Mouse (Mus musculus) liver, embryonic 11.5 days (tissue): ENCODE measurements at regions not wholly inside any gene's neighbourhood (a gene's known extent, or its start where the extent isn't known, plus 50 kb on each side); places are given as distances from the start of the nearest gene placed in this dataset.

Experiments used
- ATAC-seq: fragments of 200-750 bp; cut with Nextera tagmentation; replicated peaks from 2 replicates; pipeline ENCODE4 v1.8.0; 2017; ENCODE audit warnings: moderate number of reproducible peaks, mild to moderate bottlenecking, moderate TSS enrichment, moderate library complexity; ENCODE audit not compliant: low FRiP score
- DNase-seq: peaks from one replicate; pipeline ENCODE4 v3.0.0-alpha.2; 2017; ENCODE audit warnings: low spot score
- H3K27ac ChIP-seq: fragments of 300-500 bp; sonication (generic); 2 replicates; pipeline ENCODE4 v1.5.1; 2014; ENCODE audit warnings: mild to moderate bottlenecking, low read depth, low read length, control low read depth
- H3K27me3 ChIP-seq: fragments of 300-500 bp; sonication (generic); replicated peaks from 2 replicates; pipeline ENCODE4 v1.6.1; 2014; ENCODE audit warnings: low read length, mixed read lengths; ENCODE audit not compliant: control insufficient read depth, insufficient read depth
- H3K36me3 ChIP-seq: fragments of 300-500 bp; sonication (generic); 2 replicates; pipeline ENCODE4 v1.6.1; 2014; ENCODE audit warnings: mild to moderate bottlenecking, low read length, moderate library complexity, mixed read lengths; ENCODE audit not compliant: control insufficient read depth, insufficient read depth
- H3K4me1 ChIP-seq: fragments of 300-500 bp; sonication (generic); replicated peaks from 2 replicates; pipeline ENCODE4 v1.6.1; 2014; ENCODE audit warnings: low read length, mixed read lengths; ENCODE audit not compliant: control insufficient read depth, insufficient read depth
- H3K4me2 ChIP-seq: fragments of 300-500 bp; sonication (generic); 2 replicates; pipeline ENCODE4 v1.6.1; 2014; ENCODE audit warnings: mild to moderate bottlenecking, control low read depth, moderate library complexity
- H3K4me3 ChIP-seq: fragments of 300-500 bp; sonication (generic); 2 replicates; pipeline ENCODE4 v1.5.1; 2014; ENCODE audit warnings: low read depth, low read length, control low read depth
- H3K9ac ChIP-seq: fragments of 300-500 bp; sonication (generic); 2 replicates; pipeline ENCODE4 v1.6.1; 2014; ENCODE audit warnings: low read depth, low read length, control low read depth
- H3K9me3 ChIP-seq: fragments of 300-500 bp; sonication (generic); 2 replicates; pipeline ENCODE4 v1.6.1; 2016; ENCODE audit warnings: low read length, inconsistent platforms, mixed read lengths; ENCODE audit not compliant: control insufficient read depth
- WGBS: fragments of 180-500 bp; shearing (Covaris S2); extraction: QIAGEN DNeasy Blood & Tissue Kit; methylation state at CpG from one replicate; pipeline ENCODE4 v1.1.7; 2014; 5-methylcytosine and 5-hydroxymethylcytosine counted together

- ATAC-seq, result no peak
- H3K36me3 ChIP-seq, result no peaks in the 10 kb centered on the region
- no peaks in the 10 kb centered on the region for H3K9me3 ChIP-seq
- DNase-seq, result no peak
- no peak overlapping the region for H3K4me2 ChIP-seq
- H3K4me1 ChIP-seq, result no peaks in the 10 kb centered on the region
- no peak overlapping the region for H3K4me3 ChIP-seq
- no peak overlapping the region for H3K27ac ChIP-seq
- H3K9ac ChIP-seq, result no peak overlapping the region
- H3K27me3 ChIP-seq, result no peaks in the 10 kb centered on the region
Observed at GRCm38 (mm10) chr1:127087616-127088015, 117.2 kb upstream of the Mgat5 start.

- Histone ChIP-seq H3K27me3 (no peaks in the 10 kb centered on the region), H3K9ac (no peak overlapping the region), H3K9me3 (no peaks in the 10 kb centered on the region), H3K4me2 (no peak overlapping the region), H3K36me3 (no peaks in the 10 kb centered on the region), H3K27ac (no peak overlapping the region), H3K4me1 (no peaks in the 10 kb centered on the region), H3K4me3 (no peak overlapping the region)
- ATAC-seq (no peak; the same call in 1 of the 2 replicates), DNase-seq (no peak)
- WGBS, result 44% methylated on average over 4 of the region's 4 CpGs
Observed at GRCm38 (mm10) chr1:127085988-127086387, 118.8 kb upstream of the Mgat5 start.

GRCm38 (mm10) chr1:127083761-127084308, 121.0 kb upstream of the Mgat5 start:
- H3K4me2 ChIP-seq, result no peak overlapping the region
- 55% methylated on average over 3 of the region's 3 CpGs for WGBS
- H3K36me3 ChIP-seq, result no peaks in the 10 kb centered on the region
- no peaks in the 10 kb centered on the region for H3K9me3 ChIP-seq
- H3K4me3 ChIP-seq, result no peak overlapping the region
- no peak overlapping the region for H3K9ac ChIP-seq
- no peaks in the 10 kb centered on the region for H3K27me3 ChIP-seq
- no peaks in the 10 kb centered on the region for H3K4me1 ChIP-seq
- ATAC-seq (no peak), DNase-seq (no peak)
- H3K27ac ChIP-seq, result no peak overlapping the region

- Histone ChIP-seq H3K36me3 (no peaks in the 10 kb centered on the region), H3K4me2 (no peak overlapping the region), H3K27ac (no peak overlapping the region), H3K4me1 (no peaks in the 10 kb centered on the region), H3K27me3 (no peaks in the 10 kb centered on the region), H3K9ac (no peak overlapping the region), H3K9me3 (no peaks in the 10 kb centered on the region), H3K4me3 (no peak overlapping the region)
- ATAC-seq, result no peak
- DNase-seq, result no peak
- 83% methylated on average over 4 of the region's 4 CpGs for WGBS
Observed at GRCm38 (mm10) chr1:127079012-127079411, 125.8 kb upstream of the Mgat5 start.

GRCm38 (mm10) chr1:127062430-127062829, 142.4 kb upstream of the Mgat5 start:
- WGBS, result 51% methylated on average over 2 of the region's 2 CpGs
- no peak overlapping the region for H3K9ac ChIP-seq
- no peaks in the 10 kb centered on the region for H3K27me3 ChIP-seq
- ATAC-seq (no peak), DNase-seq (no peak)
- H3K4me1 ChIP-seq, result no peaks in the 10 kb centered on the region
- no peaks in the 10 kb centered on the region for H3K36me3 ChIP-seq
- no peak overlapping the region for H3K27ac ChIP-seq
- H3K9me3 ChIP-seq, result no peaks in the 10 kb centered on the region
- H3K4me3 ChIP-seq, result no peak overlapping the region
- H3K4me2 ChIP-seq, result no peak overlapping the region

- H3K9me3 ChIP-seq, result no peaks in the 10 kb centered on the region
- H3K27ac ChIP-seq, result no peak overlapping the region
- 75% methylated on average over 6 of the region's 6 CpGs for WGBS
- DNase-seq, result no peak
- no peak overlapping the region for H3K4me2 ChIP-seq
- H3K9ac ChIP-seq, result no peak overlapping the region
- H3K36me3 ChIP-seq, result no peaks in the 10 kb centered on the region
- no peaks in the 10 kb centered on the region for H3K4me1 ChIP-seq
- no peak overlapping the region for H3K4me3 ChIP-seq
- no peak for ATAC-seq
- H3K27me3 ChIP-seq, result no peaks in the 10 kb centered on the region
Observed at GRCm38 (mm10) chr1:127045711-127046420, 158.9 kb upstream of the Mgat5 start.

GRCm38 (mm10) chr1:127034748-127035147, 170.1 kb upstream of the Mgat5 start:
- 82% methylated on average over 2 of the region's 2 CpGs for WGBS
- H3K4me2 ChIP-seq, result no peak overlapping the region
- no peak overlapping the region for H3K27ac ChIP-seq
- ATAC-seq, result no peak
- H3K9ac ChIP-seq, result no peak overlapping the region
- H3K27me3 ChIP-seq, result no peaks in the 10 kb centered on the region
- no peaks in the 10 kb centered on the region for H3K9me3 ChIP-seq
- no peak overlapping the region for H3K4me3 ChIP-seq
- no peaks in the 10 kb centered on the region for H3K4me1 ChIP-seq
- no peaks in the 10 kb centered on the region for H3K36me3 ChIP-seq
- DNase-seq, result no peak

- no peak for ATAC-seq
- H3K27ac ChIP-seq, result no peak overlapping the region
- no peak overlapping the region for H3K4me3 ChIP-seq
- 37% methylated on average over 4 of the region's 4 CpGs for WGBS
- H3K36me3 ChIP-seq, result no peaks in the 10 kb centered on the region
- no peak overlapping the region for H3K9ac ChIP-seq
- no peaks in the 10 kb centered on the region for H3K27me3 ChIP-seq
- H3K4me2 ChIP-seq, result no peak overlapping the region
- no peaks in the 10 kb centered on the region for H3K9me3 ChIP-seq
- no peak for DNase-seq
- no peaks in the 10 kb centered on the region for H3K4me1 ChIP-seq
Observed at GRCm38 (mm10) chr1:127031563-127031962, 173.3 kb upstream of the Mgat5 start.

- Histone ChIP-seq H3K27me3 (no peaks in the 10 kb centered on the region), H3K9me3 (no peaks in the 10 kb centered on the region), H3K27ac (no peak overlapping the region), H3K4me2 (no peak overlapping the region), H3K36me3 (no peaks in the 10 kb centered on the region), H3K4me3 (no peak overlapping the region), H3K9ac (no peak overlapping the region), H3K4me1 (no peaks in the 10 kb centered on the region)
- ATAC-seq (no peak), DNase-seq (no peak)
- WGBS, result 83% methylated on average over 1 of the region's 1 CpGs
Observed at GRCm38 (mm10) chr1:127028872-127029497, 175.8 kb upstream of the Mgat5 start.
